Mouse (Mus musculus) intestine, embryonic 15.5 days (tissue): ENCODE measurements around the gene Slc47a1. TPM values are rescaled to one million over a fixed set of nuclear protein-coding genes. Genes with fewer than 3 reads are reported as not detected.
A peak's percentile ranks its signal among the peaks of the same experiment; 100 is the strongest.
"Not testable (repeated sequence)": the region's sequence is repeated elsewhere in the genome, so short reads cannot be mapped to it uniquely, and the experiment has no call there.

Experiments used
- ATAC-seq: fragments of 200-750 bp; cut with Nextera tagmentation; 2 replicates; pipeline ENCODE4 v1.8.0; 2017; ENCODE audit warnings: moderate TSS enrichment, moderate library complexity
- H3K27ac ChIP-seq: fragments of 300-500 bp; sonication (generic); 2 replicates; pipeline ENCODE4 v1.5.1; 2015; ENCODE audit warnings: mild to moderate bottlenecking, inconsistent platforms
- H3K27me3 ChIP-seq: fragments of 300-500 bp; sonication (generic); replicated peaks from 2 replicates; pipeline ENCODE4 v1.6.1; 2015; ENCODE audit warnings: inconsistent platforms
- H3K36me3 ChIP-seq: fragments of 300-500 bp; sonication (generic); 2 replicates; pipeline ENCODE4 v1.6.1; 2015; ENCODE audit warnings: inconsistent platforms
- H3K4me1 ChIP-seq: fragments of 300-500 bp; sonication (generic); replicated peaks from 2 replicates; pipeline ENCODE4 v1.6.1; 2015; ENCODE audit warnings: inconsistent platforms
- H3K4me2 ChIP-seq: fragments of 300-500 bp; sonication (generic); replicated peaks from 2 replicates; pipeline ENCODE4 v1.6.1; 2015; ENCODE audit warnings: mild to moderate bottlenecking, inconsistent platforms
- H3K4me3 ChIP-seq: fragments of 300-500 bp; sonication (generic); replicated peaks from 2 replicates; pipeline ENCODE4 v1.5.1; 2015; ENCODE audit warnings: inconsistent platforms
- H3K9ac ChIP-seq: fragments of 300-500 bp; sonication (generic); 2 replicates; pipeline ENCODE4 v1.6.1; 2015; ENCODE audit warnings: inconsistent platforms
- H3K9me3 ChIP-seq: fragments of 300-500 bp; sonication (generic); 2 replicates; pipeline ENCODE4 v1.6.1; 2016; ENCODE audit warnings: inconsistent platforms
- WGBS: fragments of 180-500 bp; shearing (Covaris S2); methylation state at CpG from one replicate; pipeline ENCODE4 v1.1.7; 2015; 5-methylcytosine and 5-hydroxymethylcytosine counted together
- polyA plus RNA-seq: library from polyadenylated mRNA; unstranded; fragments of >200 nt; fragmentation: Nextera tagmentation; extraction: Ambion mirVana; gene quantifications from 2 replicates; pipeline ENCODE4 v1.2.1, GENCODE M21; 2015

Slc47a1 gene
- polyA plus RNA-seq, 1 experiment from 2014 or later, result 4.8 TPM

DNA sequence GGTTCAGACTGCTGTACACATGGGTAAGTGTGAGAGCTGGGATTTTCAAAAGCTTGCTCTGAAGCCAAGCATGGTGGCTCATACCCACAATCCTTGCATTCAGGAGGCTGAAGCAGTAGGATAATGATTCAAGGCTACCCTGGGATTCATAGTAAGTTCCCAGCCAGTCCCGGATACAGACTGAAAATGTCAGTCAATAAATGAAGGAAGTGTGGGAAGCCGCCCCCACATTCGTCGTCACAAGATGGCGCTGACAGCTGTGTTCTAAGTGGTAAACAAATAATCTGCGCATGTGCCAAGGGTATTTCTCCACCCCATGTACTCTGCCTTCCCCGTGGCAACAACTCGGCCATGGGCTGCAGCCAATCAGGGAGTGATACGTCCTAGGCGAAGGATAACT is 73.6 kb downstream of the Slc47a1 start:
- not testable (repeated sequence) for H3K4me2 ChIP-seq, ATAC-seq, H3K9me3 ChIP-seq, H3K36me3 ChIP-seq, H3K4me1 ChIP-seq, H3K27me3 ChIP-seq, H3K27ac ChIP-seq, H3K9ac ChIP-seq, H3K4me3 ChIP-seq
- 97% methylated on average over 6 of the region's 10 CpGs for WGBS

- Histone ChIP-seq H3K36me3 (no peaks in the 10 kb centered on the region), H3K9me3 (no peaks in the 10 kb centered on the region), H3K4me3 (no peak overlapping the region), H3K4me2 (peak overlapping the region; percentile 48), H3K9ac (no peak overlapping the region), H3K4me1 (peaks cover 9% of the 10 kb centered on the region), H3K27ac (no peak overlapping the region), H3K27me3 (no peaks in the 10 kb centered on the region)
- WGBS, result 36% methylated on average over 14 of the region's 16 CpGs
- peak; percentile 82 for ATAC-seq
These were observed 77.3 kb downstream of the Slc47a1 start for GRCm38 (mm10) chr11:61300716-61301392.

DNA sequence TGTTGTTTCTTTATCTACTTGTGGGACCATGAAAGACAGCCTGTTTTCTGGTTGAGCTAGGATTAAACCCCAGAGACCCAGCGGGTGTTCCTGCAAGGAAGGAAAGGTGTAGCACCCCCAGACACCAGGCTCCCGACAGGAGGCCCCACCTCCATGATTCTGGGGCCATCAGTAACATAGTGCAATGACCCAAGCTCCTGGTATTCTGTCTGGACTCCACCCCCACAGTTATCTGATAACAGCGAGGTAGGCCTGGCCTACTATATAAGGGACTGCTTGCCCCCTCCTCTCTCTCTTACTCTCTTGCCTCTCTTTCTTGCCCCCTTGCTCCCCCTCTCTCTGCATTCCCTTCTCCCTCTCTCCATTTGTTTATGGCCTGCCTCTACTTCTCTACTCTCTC is 77.9 kb downstream of the Slc47a1 start:
- Histone ChIP-seq H3K9me3 (no peaks in the 10 kb centered on the region), H3K4me3 (no peak overlapping the region), H3K4me2 (peak overlapping the region; percentile 48; the same call in 1 of the 2 replicates), H3K9ac (no peak overlapping the region), H3K4me1 (peaks cover 9% of the 10 kb centered on the region), H3K27me3 (no peaks in the 10 kb centered on the region), H3K36me3 (no peaks in the 10 kb centered on the region), H3K27ac (no peak overlapping the region)
- ATAC-seq, result peak; percentile 61
- 48% methylated on average over 3 of the region's 3 CpGs for WGBS

DNA sequence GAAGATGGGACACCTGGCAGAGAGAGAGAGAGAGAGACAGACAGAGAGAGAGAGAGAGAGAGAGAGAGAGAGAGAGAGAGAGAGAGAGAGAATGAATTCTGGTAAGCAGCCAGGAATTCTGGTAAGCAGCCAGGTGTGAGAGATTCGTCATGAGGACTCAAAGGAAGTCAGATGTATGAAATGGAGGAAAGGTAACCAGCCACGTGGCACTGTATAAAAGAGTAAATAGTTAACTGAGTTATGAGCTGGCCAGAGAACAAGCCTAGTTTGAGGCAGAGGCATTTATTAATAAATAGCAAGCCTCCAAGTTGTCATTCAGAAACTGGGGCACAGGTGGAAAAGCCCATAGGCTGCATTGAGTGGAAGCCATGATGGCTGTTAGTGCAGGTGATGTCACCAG is 80.2 kb downstream of the Slc47a1 start:
- 62% methylated on average over 2 of the region's 2 CpGs for WGBS
- ATAC-seq, result no peak
- H3K4me2 ChIP-seq, result no peak overlapping the region
- H3K4me3 ChIP-seq, result no peak overlapping the region
- no peaks in the 10 kb centered on the region for H3K9me3 ChIP-seq
- no peaks in the 10 kb centered on the region for H3K27me3 ChIP-seq
- H3K27ac ChIP-seq, result no peak overlapping the region
- no peaks in the 10 kb centered on the region for H3K36me3 ChIP-seq
- H3K9ac ChIP-seq, result no peak overlapping the region
- H3K4me1 ChIP-seq, result peaks cover 9% of the 10 kb centered on the region

DNA sequence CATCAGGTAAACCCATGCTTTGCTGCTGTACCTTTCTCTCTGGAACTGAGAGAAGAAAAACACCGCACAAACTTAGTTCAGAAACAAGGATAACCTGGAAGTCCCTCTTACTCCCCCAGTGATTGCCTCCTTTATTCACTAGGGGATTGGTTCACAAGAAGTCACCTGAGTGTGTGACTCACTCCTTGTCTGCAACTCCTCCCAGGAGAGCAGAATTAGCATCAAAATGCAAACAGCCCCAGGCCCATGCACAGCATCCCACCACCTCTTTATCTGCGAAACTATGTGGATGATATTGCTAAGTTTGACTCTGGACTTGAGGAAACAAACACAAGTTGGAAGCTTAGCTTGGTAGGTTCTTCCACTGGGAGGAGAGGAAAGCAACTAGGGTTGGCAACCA is 80.8 kb downstream of the Slc47a1 start:
- whole genome bisulfite sequencing, result 84% methylated on average over 2 of the region's 2 CpGs
- H3K36me3 ChIP-seq, result no peaks in the 10 kb centered on the region

GRCm38 (mm10) chr11:61296556-61296955 is 81.6 kb downstream of the Slc47a1 start:
- Histone ChIP-seq H3K36me3 (no peaks in the 10 kb centered on the region), H3K9me3 (no peaks in the 10 kb centered on the region), H3K27me3 (no peaks in the 10 kb centered on the region), H3K27ac (no peak overlapping the region), H3K4me3 (no peak overlapping the region), H3K9ac (no peak overlapping the region), H3K4me2 (no peak overlapping the region), H3K4me1 (peaks cover 9% of the 10 kb centered on the region)
- WGBS, result 84% methylated on average over 1 of the region's 1 CpGs
- no peak for ATAC-seq

More for the DNA sequence above, 80.8 kb downstream of the Slc47a1 start:
- no peak for ATAC-seq
- Histone ChIP-seq H3K27me3 (no peaks in the 10 kb centered on the region), H3K9ac (no peak overlapping the region), H3K4me1 (peaks cover 9% of the 10 kb centered on the region), H3K27ac (no peak overlapping the region), H3K9me3 (no peaks in the 10 kb centered on the region), H3K4me3 (no peak overlapping the region), H3K4me2 (no peak overlapping the region)

DNA sequence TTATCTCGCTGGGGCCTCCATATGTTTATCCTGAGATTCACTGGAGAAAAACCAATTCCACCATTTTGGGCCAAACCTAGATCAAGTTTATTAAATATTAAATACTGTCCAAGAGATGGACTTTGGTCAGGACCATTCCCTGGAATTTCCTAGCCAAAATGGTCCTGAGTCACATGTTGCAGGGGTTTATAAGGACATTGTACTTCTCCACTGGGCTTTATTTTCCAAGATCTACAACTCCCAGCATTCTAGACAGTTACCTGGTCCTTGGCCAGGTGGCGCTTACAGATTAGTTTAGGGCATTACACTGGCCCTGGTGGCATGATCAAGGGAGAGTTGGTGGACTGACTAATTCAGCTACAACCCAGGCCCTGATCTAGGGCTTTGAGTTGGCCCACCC is 82.6 kb downstream of the Slc47a1 start:
- ATAC-seq, result no peak
- Histone ChIP-seq H3K4me2 (no peak overlapping the region), H3K36me3 (no peaks in the 10 kb centered on the region), H3K9ac (no peak overlapping the region), H3K27me3 (no peaks in the 10 kb centered on the region), H3K4me3 (no peak overlapping the region), H3K4me1 (peaks cover 5% of the 10 kb centered on the region), H3K27ac (no peak overlapping the region), H3K9me3 (no peaks in the 10 kb centered on the region)
- 85% methylated on average over 2 of the region's 2 CpGs for WGBS

DNA sequence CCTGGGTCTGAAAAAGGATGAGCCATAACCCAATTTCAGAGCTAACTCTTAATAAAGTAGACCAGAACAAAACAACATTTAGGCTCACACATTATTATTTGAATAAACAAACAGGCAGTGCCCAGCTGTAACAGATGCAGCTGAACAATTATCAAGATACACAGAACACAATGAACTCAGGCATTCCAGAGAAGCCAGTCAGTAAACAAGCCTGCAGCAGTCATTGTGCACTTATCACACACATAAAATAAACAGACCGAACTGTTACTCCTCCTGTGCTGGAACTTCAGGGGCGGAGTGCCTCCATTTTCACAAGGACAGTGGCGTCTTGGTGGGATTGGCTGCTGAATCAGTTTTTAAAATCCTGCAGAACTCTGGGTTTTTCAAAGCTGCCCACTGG is 83.7 kb downstream of the Slc47a1 start:
- Histone ChIP-seq H3K4me3 (no peak overlapping the region), H3K27ac (no peak overlapping the region), H3K9ac (no peak overlapping the region), H3K4me2 (no peak overlapping the region), H3K9me3 (no peaks in the 10 kb centered on the region), H3K27me3 (no peaks in the 10 kb centered on the region), H3K4me1 (no peaks in the 10 kb centered on the region), H3K36me3 (no peaks in the 10 kb centered on the region)
- 50% methylated on average over 3 of the region's 3 CpGs for WGBS
- ATAC-seq, result no peak

Other genes with a start within 250 kb of the Slc47a1 start
- gene Usp22, start 203.3 kb downstream of the Slc47a1 start, polyA plus RNA-seq, result 89.0 and 98.6 TPM in 2 replicates
- gene Aldh3a1, start 170.8 kb downstream of the Slc47a1 start, polyA plus RNA-seq, result not detected in 2 replicates
- 50.5 and 51.6 TPM in 2 replicates for gene Aldh3a2, start 110.9 kb downstream of the Slc47a1 start, polyA plus RNA-seq
- gene Slc47a2, start 35.5 kb downstream of the Slc47a1 start, polyA plus RNA-seq, result not detected in 2 replicates
- 1.6 and 1.7 TPM in 2 replicates for gene Rnf112, start 75.8 kb upstream of the Slc47a1 start, polyA plus RNA-seq
- 210 and 213 TPM in 2 replicates for gene Mfap4, start 107.1 kb upstream of the Slc47a1 start, polyA plus RNA-seq
- 36.3 and 38.8 TPM in 2 replicates for gene Mapk7, start 116.1 kb upstream of the Slc47a1 start, polyA plus RNA-seq
- gene B9d1, start 126.8 kb upstream of the Slc47a1 start, polyA plus RNA-seq, result 20.9 and 24.3 TPM in 2 replicates
- gene Epn2, start 201.3 kb upstream of the Slc47a1 start, polyA plus RNA-seq, result 13.1 and 19.4 TPM in 2 replicates